Mouse (Mus musculus) spleen, adult 2 months (tissue): Measurements from ENCODE around the gene Cyfip1.

Experiments
- CTCF ChIP-seq: fragments of 200-500 bp; IDR thresholded peaks from 2 replicates; pipeline ENCODE4 v1.5.1; 2011; ENCODE audit warnings: mild to moderate bottlenecking, inconsistent platforms; ENCODE audit not compliant: insufficient read depth, insufficient read length, insufficient replicate concordance; ENCODE audit errors: extremely low read depth
- POLR2A ChIP-seq: fragments of 200-500 bp; IDR thresholded peaks from 2 replicates; pipeline ENCODE4 v1.6.1; 2011; ENCODE audit warnings: low read depth, low read length, inconsistent platforms

GRCm38 (mm10) chr7:55856741-55857140 lies 15.2 kb downstream of the Cyfip1 start:
- TF ChIP-seq POLR2A (no peak), CTCF (no peak)
